Mouse (Mus musculus): ENCODE measurements around the gene Frem1.

Gene Frem1

DNA sequence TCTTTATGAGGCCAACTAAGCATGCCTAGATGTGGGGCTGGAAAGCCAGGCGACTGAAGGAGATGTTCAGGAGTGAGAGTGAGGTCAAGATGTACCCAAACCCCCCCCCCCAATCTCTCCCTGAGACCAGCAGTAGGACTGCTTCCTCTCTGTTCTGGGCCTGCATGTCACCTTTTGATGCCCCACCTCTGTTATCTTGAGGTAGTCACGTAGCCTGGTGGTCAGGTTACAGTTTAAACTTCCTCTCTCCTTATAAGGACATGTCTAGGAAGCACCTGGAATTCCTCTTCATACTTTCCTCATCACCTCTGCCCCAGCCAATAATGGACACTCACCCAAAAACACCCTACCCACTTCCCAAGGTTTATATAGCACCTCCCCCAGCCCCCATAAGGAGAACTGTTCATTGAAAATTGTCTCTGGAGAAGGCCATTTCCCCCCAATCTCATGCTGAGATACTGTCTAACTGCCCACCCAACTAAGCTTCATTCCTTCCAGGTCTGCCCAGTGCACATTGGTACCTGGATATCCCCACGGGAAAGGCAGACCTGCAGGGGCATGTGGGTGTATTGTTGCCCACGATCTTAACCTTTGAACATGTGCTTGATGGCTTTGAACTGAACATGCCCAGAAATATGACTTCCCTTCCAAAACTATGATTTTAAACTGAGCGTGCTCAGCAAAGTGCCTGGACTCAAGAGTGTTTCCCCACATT, 184.3 kb downstream of the Frem1 start:
- no peak for DNase-seq

DNA sequence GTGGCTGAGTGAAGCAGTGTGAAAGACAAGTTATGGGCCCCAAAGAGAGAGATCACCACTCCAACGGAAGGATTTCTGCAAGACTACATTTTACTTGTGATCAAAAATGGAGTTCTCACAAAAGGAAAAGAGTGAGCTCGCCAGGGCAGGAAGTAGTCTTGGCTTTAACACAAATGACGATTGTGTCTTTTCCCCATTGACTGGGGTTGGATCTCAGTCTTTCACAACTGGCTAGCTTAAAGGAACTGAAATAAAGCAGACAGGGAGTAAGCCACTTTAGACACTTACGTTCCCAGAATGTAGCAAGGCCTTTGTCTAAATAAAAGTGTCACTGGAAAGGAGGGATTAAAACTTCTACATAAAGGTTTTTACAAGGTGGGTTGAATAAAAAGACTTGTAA, 185.0 kb downstream of the Frem1 start:
- DNase-seq: no peak

- DNase-seq: no peak
Observed at GRCm38 (mm10) chr4:82864974-82865699, 187.0 kb downstream of the Frem1 start.

- peak; percentile 8 for DNase-seq
Observed at GRCm38 (mm10) chr4:82863316-82863715, 188.8 kb downstream of the Frem1 start.

- DNase-seq: no peak
Observed at GRCm38 (mm10) chr4:82861451-82861850, 190.7 kb downstream of the Frem1 start.

DNA sequence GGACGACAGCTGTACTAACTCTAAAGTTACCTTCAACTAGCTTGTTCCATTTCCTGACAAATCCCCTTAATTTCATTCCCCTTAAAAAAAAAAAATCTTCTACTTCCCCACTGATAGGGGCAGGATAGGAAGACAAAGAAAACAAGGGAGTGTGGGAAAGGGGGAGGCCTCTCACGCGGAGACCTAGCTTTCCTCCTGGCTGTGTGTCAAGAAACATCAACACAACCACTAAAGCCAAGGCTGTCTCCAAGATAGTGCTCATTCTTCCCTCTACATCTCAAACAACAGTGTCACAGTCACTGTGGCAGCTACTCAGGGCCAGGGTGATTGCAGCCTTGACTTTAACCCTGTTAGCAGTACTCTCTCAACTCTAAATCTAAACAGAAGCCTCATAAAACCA, 191.6 kb downstream of the Frem1 start:
- DNase-seq: no peak

DNA sequence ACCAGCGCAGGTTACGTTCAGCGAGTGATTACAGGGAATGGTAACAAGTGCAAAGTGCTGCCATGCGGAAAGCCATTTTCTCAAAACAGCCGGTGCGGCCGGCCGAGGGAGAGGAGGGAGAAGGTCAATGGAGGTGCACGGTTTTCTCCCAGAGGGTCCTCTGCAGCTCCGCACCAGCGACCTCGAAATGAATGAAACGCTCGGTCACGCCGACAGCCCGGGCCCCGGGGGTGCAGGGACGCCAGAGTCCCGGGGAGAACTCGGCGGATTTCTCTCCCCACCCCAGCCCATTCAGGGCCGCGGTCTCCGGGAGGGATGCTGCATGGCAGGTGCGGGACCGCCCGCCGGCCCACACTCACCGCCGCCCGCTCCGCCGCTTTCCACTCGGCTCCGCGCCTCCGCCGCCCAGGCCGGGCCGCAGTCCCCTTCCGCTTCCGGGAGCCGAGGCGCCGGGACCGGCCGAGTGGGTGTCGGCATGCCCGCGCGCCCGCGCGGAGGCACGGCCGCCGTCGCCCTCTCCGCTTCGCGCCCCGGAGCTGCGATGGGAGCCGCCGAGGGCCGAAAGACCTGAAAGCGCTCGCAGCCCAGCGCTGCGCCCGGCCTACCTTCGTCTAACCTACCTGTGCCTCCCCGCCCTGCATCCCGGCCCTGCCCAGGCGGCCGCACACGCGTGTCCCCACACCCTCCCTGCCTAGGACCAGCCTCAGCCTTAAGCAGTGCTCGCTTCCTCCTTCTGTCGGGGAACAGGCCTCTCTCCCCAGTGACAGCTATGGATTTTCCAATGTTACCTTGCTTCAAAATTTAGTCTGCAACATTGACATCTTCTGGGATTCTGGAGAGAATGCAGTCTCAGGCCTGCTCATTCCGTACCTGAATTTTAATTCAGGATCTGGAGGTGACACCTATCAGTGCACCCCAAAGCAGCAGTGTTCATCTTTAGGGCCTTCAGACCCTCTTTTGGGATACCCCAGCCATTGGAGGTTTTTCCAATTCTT, 192.7 kb downstream of the Frem1 start, which contains the start of gene Zdhhc21:
Gene Zdhhc21 (minus strand): TSS at position 828 of the 995 bp plus-strand sequence.
- DNase-seq: peak; percentile 74

GRCm38 (mm10) chr4:82858431-82859010, 193.6 kb downstream of the Frem1 start:
- no peak for DNase-seq

GRCm38 (mm10) chr4:82856986-82857385, 195.2 kb downstream of the Frem1 start:
- DNase-seq: no peak

DNA sequence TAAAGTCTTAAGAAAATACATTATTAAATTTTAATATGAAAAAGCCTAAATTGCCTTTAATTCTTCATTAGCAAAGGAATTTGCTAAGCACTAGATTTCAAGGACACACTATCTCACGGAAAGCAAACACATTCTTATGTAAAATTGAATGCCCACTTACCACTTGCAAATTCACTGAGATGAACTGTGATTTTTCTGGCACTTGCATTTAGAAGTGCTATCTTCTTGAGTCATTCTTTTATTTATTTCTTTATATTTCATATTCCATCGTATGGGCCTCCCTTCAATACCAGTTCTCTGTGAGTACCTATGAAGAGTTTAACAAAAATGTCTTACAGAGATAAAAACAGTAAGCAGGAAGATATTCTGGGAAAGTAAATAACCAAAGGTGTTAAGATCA, 198.3 kb downstream of the Frem1 start:
- DNase-seq: no peak

- DNase-seq: no peak
Observed at GRCm38 (mm10) chr4:82848552-82849234, 203.4 kb downstream of the Frem1 start.
